Mouse (Mus musculus) kidney, postnatal 25 days (tissue): ENCODE data around the gene Snap47.
"Not testable (repeated sequence)": the region's sequence is repeated elsewhere in the genome, so short reads cannot be mapped to it uniquely, and the experiment has no call there.

Experiments used
- DNase-seq, 2 experiments: peaks; one replicate each; pipeline ENCODE4 v3.0.0; 2021; ENCODE audit warnings: mixed read lengths in 2 of 2

Snap47 gene

DNA sequence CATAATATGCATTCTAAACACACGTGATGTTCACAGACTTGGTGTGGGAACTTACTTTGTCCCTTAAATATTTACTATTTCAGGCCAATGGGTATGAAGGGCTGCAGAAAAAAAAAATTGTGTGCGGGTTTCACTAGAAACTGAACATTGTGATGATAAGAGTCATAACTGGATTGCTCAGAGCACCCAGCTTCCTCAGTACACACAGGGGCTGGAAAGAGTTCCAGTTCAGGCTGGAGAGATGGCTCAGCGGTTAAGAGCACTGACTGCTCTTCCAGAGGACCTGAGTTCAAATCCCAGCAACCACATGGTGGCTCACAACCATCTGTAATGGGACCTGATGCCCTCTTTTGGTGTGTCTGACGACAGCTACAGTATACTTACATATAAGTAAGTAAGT is 83.0 kb downstream of the Snap47 start:
- not testable (repeated sequence) for DNase-seq

DNA sequence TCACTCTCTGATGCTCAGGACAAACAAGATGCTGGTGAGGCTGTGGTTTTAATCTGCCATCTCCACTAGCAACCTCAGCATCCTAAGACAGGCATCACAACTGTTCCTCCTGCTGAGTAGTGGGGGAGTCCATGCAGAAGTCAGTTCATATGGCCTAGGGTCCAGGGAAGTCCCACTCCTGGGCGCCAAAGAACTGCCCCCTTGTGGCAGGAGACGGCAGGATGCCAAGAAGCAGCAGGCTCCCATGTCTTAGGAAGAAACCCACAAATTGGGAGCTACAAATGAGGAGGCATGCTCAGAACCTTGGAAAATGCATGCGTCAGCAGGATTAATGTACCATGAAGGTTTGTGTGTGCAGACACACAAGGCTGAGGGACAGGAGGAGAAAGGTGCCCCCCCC is 84.4 kb downstream of the Snap47 start:
- peak in 1 of 2 experiments; percentile 40 for DNase-seq

DNA sequence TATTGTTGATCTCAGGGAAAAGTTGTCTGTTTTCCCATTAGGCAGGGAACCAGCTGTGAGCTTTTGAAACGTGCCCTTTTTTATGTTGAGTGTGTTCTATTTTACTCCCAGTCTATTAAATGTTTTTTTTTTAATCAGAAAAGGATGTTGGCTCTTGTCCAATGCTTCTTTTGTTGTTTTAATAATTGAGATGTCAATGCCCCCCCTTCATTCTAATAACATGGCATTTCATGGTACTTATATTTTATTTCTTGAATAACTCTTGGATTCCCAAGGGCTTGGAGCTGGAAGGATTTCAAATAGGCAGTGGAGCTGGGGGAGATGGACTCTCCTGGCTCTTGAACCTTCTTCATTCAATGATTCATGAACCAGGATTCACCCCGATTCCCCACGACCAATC is 85.0 kb downstream of the Snap47 start:
- no peak for DNase-seq

DNA sequence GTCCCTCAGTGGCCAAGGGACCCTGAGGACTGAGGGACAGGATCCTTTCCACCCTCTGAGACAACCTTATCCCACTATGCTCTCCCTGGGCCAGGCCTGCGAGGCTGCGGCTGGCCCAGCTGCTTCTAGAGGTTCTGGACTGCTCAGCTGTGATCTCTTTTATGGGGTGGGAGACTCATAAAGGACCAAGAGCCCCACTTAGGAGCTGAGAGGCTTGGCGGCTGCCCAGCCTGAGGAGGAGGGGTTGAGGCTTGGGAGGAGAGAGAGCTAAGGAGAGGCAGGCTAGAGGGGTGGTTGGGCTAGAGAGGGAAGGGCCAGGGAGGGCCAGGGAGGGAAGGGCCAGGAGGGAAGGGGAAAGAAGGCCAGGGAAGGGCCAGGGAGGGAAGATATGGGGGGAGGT is 86.6 kb downstream of the Snap47 start:
- no peak for DNase-seq

DNA sequence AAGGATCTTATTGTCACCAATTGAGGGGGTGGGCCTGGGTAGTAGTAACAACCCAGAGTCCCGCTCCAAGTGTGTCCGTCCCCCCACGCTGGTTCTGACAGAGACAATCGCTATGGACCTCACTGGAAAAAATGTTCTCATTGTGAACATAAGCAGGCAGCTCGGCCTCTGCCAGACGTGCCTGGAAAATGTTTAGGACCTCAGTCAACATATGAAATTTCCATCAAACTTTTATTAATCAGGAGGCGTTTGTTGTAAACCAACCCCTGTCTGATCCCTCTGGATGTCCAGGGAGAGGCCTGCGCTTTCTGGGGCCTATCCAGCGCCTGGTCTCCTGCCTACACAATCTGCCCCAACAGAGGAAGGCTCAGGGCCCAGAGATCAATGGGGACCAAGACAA is 87.0 kb downstream of the Snap47 start:
- DNase-seq = no peak

DNA sequence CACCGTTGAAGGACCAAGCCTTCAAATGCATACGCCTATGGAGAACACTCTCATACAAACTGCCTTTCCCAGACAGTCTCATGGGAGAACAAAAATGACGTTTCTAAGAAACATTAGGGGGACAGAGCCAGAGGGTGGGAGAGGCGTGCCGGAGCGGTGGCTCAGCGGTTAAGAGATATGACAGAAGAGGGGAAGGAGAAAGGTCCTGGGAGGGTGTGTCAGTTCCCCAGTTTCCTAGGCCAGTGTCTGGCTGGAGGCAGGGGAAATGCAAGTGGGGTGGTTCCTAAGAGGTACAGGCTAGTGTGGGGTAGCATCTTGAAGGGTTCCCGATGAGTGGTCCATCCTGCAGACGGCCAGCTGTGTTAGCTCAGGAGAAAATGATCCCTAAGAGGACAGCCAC is 89.7 kb downstream of the Snap47 start:
- DNase-seq = no peak
